Mouse (Mus musculus): ENCODE data around the gene Ranbp10. TPM values are rescaled to one million over a fixed set of nuclear protein-coding genes. Genes with fewer than 3 reads are reported as not detected.

Ranbp10 gene
- polyA plus RNA-seq, 1 experiment from 2014 or later, result 10.9 TPM

DNA sequence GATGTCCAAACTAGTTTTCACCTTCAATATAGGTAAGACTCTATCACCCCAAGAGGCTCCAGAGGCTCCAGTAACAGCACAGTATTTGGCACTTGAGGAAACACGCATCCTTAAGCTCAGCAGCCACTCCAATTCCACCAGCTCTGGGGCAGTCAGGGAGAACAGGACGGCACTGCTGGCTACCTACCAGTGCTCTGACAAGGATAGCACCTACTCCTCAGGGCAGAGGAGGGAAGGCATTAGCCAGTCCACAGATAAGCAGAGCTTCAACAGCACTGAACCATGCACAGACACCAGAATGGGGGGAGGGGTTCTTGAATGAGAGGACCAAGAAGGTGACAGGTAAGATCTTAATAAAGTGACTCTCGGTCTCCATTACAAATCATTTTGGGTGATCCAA is 7.5 kb downstream of the Ranbp10 start:
- TF ChIP-seq CTCF (IDR thresholded peaks at IDR 0.05) (no peak), EP300 (IDR thresholded peaks at IDR 0.05) (no peak)
- Histone ChIP-seq H3K4me2 (replicated peaks; ENCODE audit: low read depth, low read length) (no peak overlapping the region), H3K36me3 (ENCODE audit: insufficient read depth, low read length) (peaks cover 10% of the 10 kb centered on the region), H3K27ac (ENCODE audit: low read length) (no peak overlapping the region), H3K4me1 (ENCODE audit: insufficient read depth, low read depth, low read length) (no peaks in the 10 kb centered on the region), H3K9ac (replicated peaks; ENCODE audit: low read depth) (no peak overlapping the region), H3K4me3 (ENCODE audit: low read depth, low read length) (no peak overlapping the region), H3K27me3 (replicated peaks; ENCODE audit: insufficient read depth, low read length) (no peaks in the 10 kb centered on the region), H3K9me3 (ENCODE audit: low read length) (no peaks in the 10 kb centered on the region)
- ATAC-seq (no peak), DNase-seq (ENCODE audit: low spot score) (no peak)
- 78% methylated on average over 3 of the region's 3 CpGs for WGBS

DNA sequence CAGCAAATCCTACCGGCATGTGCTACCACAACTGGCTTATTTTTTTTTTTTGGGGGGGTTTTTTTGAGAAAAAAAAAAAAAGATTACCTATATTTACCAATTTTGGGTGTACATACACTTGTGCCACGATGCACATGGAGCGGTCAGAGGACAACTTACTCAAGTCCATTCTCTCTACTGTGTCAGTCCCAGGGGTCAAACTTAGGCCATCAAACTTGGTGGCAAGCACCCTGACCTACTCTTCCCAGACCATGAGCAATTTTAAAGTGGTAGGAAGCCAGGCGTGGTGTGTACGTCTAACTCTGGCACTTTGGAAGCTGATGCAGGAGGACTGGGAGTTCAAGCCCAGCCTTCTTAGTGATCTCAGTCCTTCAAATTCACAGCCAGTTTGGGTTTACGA is 13.9 kb downstream of the Ranbp10 start:
- no peaks in the 10 kb centered on the region for H3K27me3 ChIP-seq (replicated peaks; ENCODE audit: insufficient read depth, low read length)
- TF ChIP-seq CTCF (IDR thresholded peaks at IDR 0.05) (no peak), EP300 (IDR thresholded peaks at IDR 0.05) (no peak)
- H3K4me2 ChIP-seq (replicated peaks; ENCODE audit: low read depth, low read length), result no peak overlapping the region
- no peak overlapping the region for H3K9ac ChIP-seq (replicated peaks; ENCODE audit: low read depth)
- no peak overlapping the region for H3K27ac ChIP-seq (ENCODE audit: low read length)
- no peak for DNase-seq (ENCODE audit: low spot score)
- H3K4me3 ChIP-seq (ENCODE audit: low read depth, low read length), result no peak overlapping the region
- H3K9me3 ChIP-seq (ENCODE audit: low read length), result no peaks in the 10 kb centered on the region
- WGBS, result 95% methylated on average over 6 of the region's 6 CpGs
- peaks cover 6% of the 10 kb centered on the region; the same call in 1 of the 2 replicates for H3K4me1 ChIP-seq (ENCODE audit: insufficient read depth, low read depth, low read length)
- H3K36me3 ChIP-seq (ENCODE audit: insufficient read depth, low read length), result no peaks in the 10 kb centered on the region; the same call in 1 of the 2 replicates
- ATAC-seq, result no peak

DNA sequence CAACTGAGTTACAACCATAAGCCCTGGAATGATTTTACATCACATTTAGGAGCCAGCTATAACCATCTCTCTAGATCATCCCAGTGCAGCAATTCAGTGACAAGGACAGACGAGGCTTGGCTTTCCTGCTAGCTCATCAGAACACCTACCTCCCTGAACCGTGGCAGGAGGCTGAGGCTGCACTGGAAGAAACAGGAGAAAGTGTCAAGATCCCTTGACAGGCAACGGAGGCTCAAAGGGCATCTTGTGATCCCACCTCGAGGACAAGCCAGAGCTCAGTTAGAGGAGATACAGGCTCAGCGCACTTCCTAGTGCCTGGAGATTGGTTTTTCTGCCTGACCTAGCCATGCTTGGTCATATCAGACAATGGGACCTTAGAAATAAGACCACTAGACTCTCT is 14.6 kb downstream of the Ranbp10 start:
- H3K9me3 ChIP-seq (ENCODE audit: low read length), result no peaks in the 10 kb centered on the region
- no peak for TF ChIP-seq CTCF (IDR thresholded peaks at IDR 0.05)
- TF ChIP-seq EP300 (IDR thresholded peaks at IDR 0.05), result no peak
- no peak overlapping the region for H3K4me2 ChIP-seq (replicated peaks; ENCODE audit: low read depth, low read length)
- no peak overlapping the region for H3K4me3 ChIP-seq (ENCODE audit: low read depth, low read length)
- no peak overlapping the region for H3K27ac ChIP-seq (ENCODE audit: low read length)
- DNase-seq (ENCODE audit: low spot score) (no peak), ATAC-seq (no peak)
- H3K27me3 ChIP-seq (replicated peaks; ENCODE audit: insufficient read depth, low read length), result no peaks in the 10 kb centered on the region
- H3K36me3 ChIP-seq (ENCODE audit: insufficient read depth, low read length), result no peaks in the 10 kb centered on the region; the same call in 1 of the 2 replicates
- no peak overlapping the region for H3K9ac ChIP-seq (replicated peaks; ENCODE audit: low read depth)
- peaks cover 14% of the 10 kb centered on the region for H3K4me1 ChIP-seq (ENCODE audit: insufficient read depth, low read depth, low read length)
- WGBS, result 76% methylated on average over 5 of the region's 5 CpGs

DNA sequence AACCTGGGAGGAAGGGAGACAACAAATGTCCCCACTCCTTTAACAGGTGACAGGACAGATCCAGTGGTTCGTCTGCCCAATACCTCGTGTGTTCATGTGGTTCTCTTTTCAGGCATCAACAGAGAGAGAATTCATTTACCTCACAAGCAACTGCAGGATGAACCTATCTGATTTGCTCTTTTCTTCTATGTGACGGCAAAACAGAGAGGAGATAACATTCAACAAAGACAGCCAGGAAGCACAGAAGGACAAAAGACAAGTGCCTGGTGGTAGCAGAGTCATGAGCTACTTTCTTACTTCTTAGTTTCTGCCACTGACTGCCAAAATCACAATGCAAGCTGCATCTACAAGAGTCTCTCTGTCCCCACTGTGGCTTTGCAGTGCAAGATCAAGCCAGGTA is 15.6 kb downstream of the Ranbp10 start:
- ATAC-seq, result no peak
- DNase-seq (ENCODE audit: low spot score), result no peak
- H3K4me1 ChIP-seq (ENCODE audit: insufficient read depth, low read depth, low read length), result peaks cover 15% of the 10 kb centered on the region
- H3K27ac ChIP-seq (ENCODE audit: low read length), result no peak overlapping the region
- WGBS, result 66% methylated on average over 3 of the region's 3 CpGs
- no peak overlapping the region for H3K4me2 ChIP-seq (replicated peaks; ENCODE audit: low read depth, low read length)
- H3K9me3 ChIP-seq (ENCODE audit: low read length), result no peaks in the 10 kb centered on the region
- H3K27me3 ChIP-seq (replicated peaks; ENCODE audit: insufficient read depth, low read length), result no peaks in the 10 kb centered on the region
- no peak overlapping the region for H3K4me3 ChIP-seq (ENCODE audit: low read depth, low read length)
- H3K9ac ChIP-seq (replicated peaks; ENCODE audit: low read depth), result no peak overlapping the region
- TF ChIP-seq EP300 (IDR thresholded peaks at IDR 0.05) (no peak), CTCF (IDR thresholded peaks at IDR 0.05) (no peak)
- no peaks in the 10 kb centered on the region; the same call in 1 of the 2 replicates for H3K36me3 ChIP-seq (ENCODE audit: insufficient read depth, low read length)

DNA sequence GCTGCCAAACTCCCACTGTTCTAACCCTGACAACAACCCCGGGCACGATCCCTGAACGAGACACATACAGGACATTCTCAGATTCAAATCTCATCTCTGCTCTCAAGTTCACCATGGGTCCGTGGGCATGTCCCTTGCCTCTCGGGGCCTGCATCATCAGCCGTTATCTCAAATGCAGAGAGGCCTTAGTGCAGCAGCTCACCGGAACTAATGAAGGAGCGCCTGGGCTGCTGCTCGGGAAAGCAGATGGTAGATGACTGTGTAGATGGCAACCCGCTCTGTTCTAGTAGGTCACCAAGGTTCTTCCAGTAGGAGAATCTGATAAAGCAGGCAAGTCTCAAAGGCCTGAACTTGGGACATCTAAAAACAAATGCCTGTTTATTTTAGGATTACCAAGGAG is 16.1 kb downstream of the Ranbp10 start:
- H3K9ac ChIP-seq (replicated peaks; ENCODE audit: low read depth), result no peak overlapping the region
- no peak for TF ChIP-seq CTCF (IDR thresholded peaks at IDR 0.05)
- TF ChIP-seq EP300 (IDR thresholded peaks at IDR 0.05), result no peak
- H3K27me3 ChIP-seq (replicated peaks; ENCODE audit: insufficient read depth, low read length), result no peaks in the 10 kb centered on the region
- no peaks in the 10 kb centered on the region for H3K9me3 ChIP-seq (ENCODE audit: low read length)
- H3K4me1 ChIP-seq (ENCODE audit: insufficient read depth, low read depth, low read length), result peaks cover 15% of the 10 kb centered on the region
- no peak overlapping the region for H3K4me3 ChIP-seq (ENCODE audit: low read depth, low read length)
- WGBS, result 87% methylated on average over 10 of the region's 10 CpGs
- no peak for ATAC-seq
- no peaks in the 10 kb centered on the region; the same call in 1 of the 2 replicates for H3K36me3 ChIP-seq (ENCODE audit: insufficient read depth, low read length)
- DNase-seq (ENCODE audit: low spot score), result no peak
- no peak overlapping the region for H3K27ac ChIP-seq (ENCODE audit: low read length)
- H3K4me2 ChIP-seq (replicated peaks; ENCODE audit: low read depth, low read length), result no peak overlapping the region

DNA sequence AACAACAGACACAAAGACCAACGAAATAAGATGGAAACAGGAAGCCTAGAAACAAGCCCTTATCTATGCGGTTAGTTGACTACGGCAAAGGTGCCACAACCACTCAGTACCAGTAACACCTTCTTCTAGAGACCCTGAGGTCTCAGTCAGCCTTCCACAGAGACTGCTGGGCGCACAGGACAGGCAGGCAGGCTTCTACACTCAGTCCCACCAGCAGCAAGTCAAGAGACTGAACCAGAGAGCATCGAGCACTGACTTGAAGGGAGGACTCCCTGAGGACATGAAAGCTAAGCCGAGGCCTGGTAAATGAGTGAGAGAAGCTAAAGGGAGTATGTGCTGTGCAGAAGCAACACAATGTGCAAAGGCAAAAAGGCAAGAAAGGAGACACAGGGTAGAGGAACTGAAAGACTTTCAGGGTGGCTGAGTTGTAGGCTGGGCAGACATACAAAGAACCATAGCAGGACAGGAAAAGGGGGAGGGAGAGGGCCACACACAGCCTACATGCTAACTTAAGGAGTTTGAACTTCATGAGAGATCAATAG is 16.8 kb downstream of the Ranbp10 start:
- no peak overlapping the region for H3K4me2 ChIP-seq (replicated peaks; ENCODE audit: low read depth, low read length)
- TF ChIP-seq EP300 (IDR thresholded peaks at IDR 0.05), result no peak
- no peak; the same call in 1 of the 2 replicates for TF ChIP-seq CTCF (IDR thresholded peaks at IDR 0.05)
- ATAC-seq, result no peak
- no peaks in the 10 kb centered on the region; the same call in 1 of the 2 replicates for H3K36me3 ChIP-seq (ENCODE audit: insufficient read depth, low read length)
- H3K9ac ChIP-seq (replicated peaks; ENCODE audit: low read depth), result no peak overlapping the region
- 80% methylated on average over 6 of the region's 6 CpGs for WGBS
- H3K27ac ChIP-seq (ENCODE audit: low read length), result peak overlapping the region; percentile 14; the same call in 1 of the 2 replicates
- no peaks in the 10 kb centered on the region for H3K9me3 ChIP-seq (ENCODE audit: low read length)
- peaks cover 15% of the 10 kb centered on the region for H3K4me1 ChIP-seq (ENCODE audit: insufficient read depth, low read depth, low read length)
- no peak for DNase-seq (ENCODE audit: low spot score)
- H3K27me3 ChIP-seq (replicated peaks; ENCODE audit: insufficient read depth, low read length), result no peaks in the 10 kb centered on the region
- H3K4me3 ChIP-seq (ENCODE audit: low read depth, low read length), result no peak overlapping the region
